Mouse (Mus musculus): Measurements from ENCODE around the gene Rbm18. TPM values are rescaled to one million over a fixed set of nuclear protein-coding genes. Genes with fewer than 3 reads are reported as not detected.

Rbm18 gene
- 10.5 and 12.5 TPM in 2 replicates for polyA plus RNA-seq (2012; rRNA removed)

GRCm38 (mm10) chr2:36136300-36136941 is at the start of gene Rbm18, which contains the start of gene Mrrf:
Rbm18 (minus strand) TSS chr2:36136773.
Mrrf (plus strand) TSS chr2:36136389.

GRCm38 (mm10) chr2:36104956-36105741 is 31.4 kb downstream of the Rbm18 start, which contains the start of gene Lhx6:
Lhx6 (minus strand) TSS chr2:36105408.

Other genes starting within 250 kb of the Rbm18 start
- gene Ttll11, start 156.9 kb downstream of the Rbm18 start, polyA plus RNA-seq (2012; rRNA removed), result 0.71 and 0.83 TPM in 2 replicates
- 56.6 and 63.3 TPM in 2 replicates for gene Ndufa8, start 87.4 kb downstream of the Rbm18 start, polyA plus RNA-seq (2012; rRNA removed)
- gene Morn5, start 87.3 kb downstream of the Rbm18 start, polyA plus RNA-seq (2012; rRNA removed), result 0.10 TPM in 1 of 2 replicates, not detected in the other
- gene Lhx6, start 31.4 kb downstream of the Rbm18 start, polyA plus RNA-seq (2012; rRNA removed), result 0.16 and 0.21 TPM in 2 replicates
- gene Mrrf, start 384 bp downstream of the Rbm18 start, polyA plus RNA-seq (2012; rRNA removed), result 7.5 and 9.6 TPM in 2 replicates
- 8.3 and 10.7 TPM in 2 replicates for gene Ptgs1, start 93.7 kb upstream of the Rbm18 start, polyA plus RNA-seq (2012; rRNA removed)
- gene Olfr338, start 236.7 kb upstream of the Rbm18 start, polyA plus RNA-seq (2012; rRNA removed), result not detected in 2 replicates